Comparison of ENCODE assay signal across 27 mouse cellular contexts in genomic region chr11:104237958-104238747, GRCm38 (mm10). TPM values are rescaled to one million over a fixed set of nuclear protein-coding genes. Genes with fewer than 3 reads are reported as not detected.
DNase-seq lines count a peak whose midpoint lies in the region; ATAC-seq and TF ChIP-seq lines count a peak whose summit lies in the region.
"Had no signal": no experiment of that assay in that cellular context is flagged by ENCODE, and none has a peak within 500 bp of the region (broad histone marks: within the 10 kb centered on the region; RNA-seq: fewer than 3 reads in every experiment).

No protein-coding gene starts in this region.

- H3K9ac ChIP-seq in heart, postnatal 0 days (replicated peaks; ENCODE audit: low read depth, low read length), result no peak overlapping the region
- no peak overlapping the region for H3K9ac ChIP-seq in neural tube, embryonic 15.5 days (replicated peaks)
- H3K9ac ChIP-seq: forebrain, embryonic 13.5 days; heart, embryonic 15.5 days; limb, embryonic 13.5 days; liver, embryonic 13.5 days; midbrain, embryonic 15.5 days; stomach, embryonic 15.5 days had no signal

- no peak for TF ChIP-seq EP300 in heart, postnatal 0 days (IDR thresholded peaks at IDR 0.05; ENCODE audit: low read depth)

- no peaks in the 10 kb centered on the region for H3K9me3 ChIP-seq in heart, postnatal 0 days (replicated peaks; ENCODE audit: control insufficient read depth, low read length)
- H3K9me3 ChIP-seq in neural tube, embryonic 15.5 days (replicated peaks), result no peaks in the 10 kb centered on the region
- H3K9me3 ChIP-seq: forebrain, embryonic 13.5 days; heart, embryonic 15.5 days; limb, embryonic 13.5 days; liver, embryonic 13.5 days; midbrain, embryonic 15.5 days; stomach, embryonic 15.5 days had no signal

- intact Hi-C loops in heart, postnatal 25 days (cut with DNase I), result no loop called here
- intact Hi-C loops in left cerebral cortex, adult 2 months (cut with DNase I), result loop anchor here (10.0 kb wide), 1 partner anchor 207 kb away; no protein-coding TSS in a partner anchor
- intact Hi-C loops in left cerebral cortex, postnatal 14 days (cut with DNase I), result loop anchor here (10.0 kb wide), 1 partner anchor 207 kb away; no protein-coding TSS in a partner anchor

- H3K27ac ChIP-seq in heart, postnatal 0 days (ENCODE audit: low read depth), result no peak overlapping the region
- peak overlapping the region; percentile 69; the same call in 1 of the 2 replicates for H3K27ac ChIP-seq in left cerebral cortex, adult 2 months
- no peak overlapping the region for H3K27ac ChIP-seq in neural tube, embryonic 15.5 days (replicated peaks)
- H3K27ac ChIP-seq: heart, embryonic 15.5 days; limb, embryonic 13.5 days; liver, embryonic 13.5 days; midbrain, embryonic 15.5 days; stomach, embryonic 15.5 days had no signal

- 60% methylated on average over 13 of the region's 13 CpGs for WGBS in heart, postnatal 0 days
- 62% methylated on average over 12 of the region's 13 CpGs for WGBS in neural tube, embryonic 15.5 days

- H3K4me2 ChIP-seq in heart, postnatal 0 days (ENCODE audit: low read depth, low read length), result no peak overlapping the region
- peak overlapping the region; percentile 79; the same call in 1 of the 2 replicates for H3K4me2 ChIP-seq in neural tube, embryonic 15.5 days
- H3K4me2 ChIP-seq: forebrain, embryonic 13.5 days; heart, embryonic 15.5 days; limb, embryonic 13.5 days; liver, embryonic 13.5 days; stomach, embryonic 15.5 days had no signal

- peaks cover 8% of the 10 kb centered on the region for H3K4me1 ChIP-seq in heart, postnatal 0 days (ENCODE audit: control insufficient read depth, insufficient read depth)
- H3K4me1 ChIP-seq in neural tube, embryonic 15.5 days, result peaks cover 51% of the 10 kb centered on the region
- H3K4me1 ChIP-seq: liver, embryonic 13.5 days; stomach, embryonic 15.5 days had no signal

- H3K27me3 ChIP-seq in heart, postnatal 0 days (ENCODE audit: control insufficient read depth, insufficient read depth, low read length), result peaks cover 32% of the 10 kb centered on the region
- no peaks in the 10 kb centered on the region for H3K27me3 ChIP-seq in neural tube, embryonic 15.5 days (replicated peaks)
- H3K27me3 ChIP-seq: midbrain, embryonic 15.5 days had no signal

- no peak for TF ChIP-seq CTCF in heart, postnatal 0 days (IDR thresholded peaks at IDR 0.05; ENCODE audit: low read depth)
- no peak for TF ChIP-seq CTCF in left cerebral cortex, adult 2 months (IDR thresholded peaks at IDR 0.05)

- 0 out of 2 replicates have a peak, but pooled peaks have one; percentile 41 for ATAC-seq in heart, postnatal 0 days (ENCODE audit: insufficient read depth, low read depth)
- no peak for ATAC-seq in neural tube, embryonic 15.5 days (ENCODE audit: low FRiP score)
- ATAC-seq: forebrain, embryonic 13.5 days; midbrain, embryonic 15.5 days had no signal

- H3K4me3 ChIP-seq in heart, postnatal 0 days (ENCODE audit: low read depth, low read length), result no peak overlapping the region
- no peak overlapping the region for H3K4me3 ChIP-seq in left cerebral cortex, adult 2 months
- H3K4me3 ChIP-seq in neural tube, embryonic 15.5 days (replicated peaks), result no peak overlapping the region
- H3K4me3 ChIP-seq: forebrain, embryonic 13.5 days; heart, embryonic 15.5 days; limb, embryonic 13.5 days; liver, embryonic 13.5 days; midbrain, embryonic 15.5 days; myocyte; stomach, embryonic 15.5 days had no signal

- DNase-seq in adrenal gland, postnatal 14 days, result peak; percentile 21
- no peak for DNase-seq in adrenal gland, adult 8-10 months
- no peak for DNase-seq in heart, postnatal 0 days (ENCODE audit: low spot score)
- no peak for DNase-seq in heart, postnatal 25 days (ENCODE audit: low spot score)
- no peak for DNase-seq in left cerebral cortex, adult 2 months (ENCODE audit: extremely low spot score in 1 of 2, low spot score in 2 of 2)
- no peak for DNase-seq in left cerebral cortex, postnatal 14 days (ENCODE audit: low spot score in 2 of 2)
- DNase-seq in neural tube, embryonic 10.5 days (ENCODE audit: extremely low spot score, low spot score), result no peak
- DNase-seq: liver, embryonic 13.5 days; thymus, postnatal 25 days had no signal

- H3K36me3 ChIP-seq in heart, postnatal 0 days (replicated peaks; ENCODE audit: control insufficient read depth, insufficient read depth, low read length), result no peaks in the 10 kb centered on the region
- H3K36me3 ChIP-seq in neural tube, embryonic 15.5 days, result no peaks in the 10 kb centered on the region
- H3K36me3 ChIP-seq: heart, embryonic 15.5 days; limb, embryonic 13.5 days; liver, embryonic 13.5 days; midbrain, embryonic 15.5 days; stomach, embryonic 15.5 days had no signal

RNA-seq across cellular contexts. Expression of gene Mapt, which starts 7.0 kb away (rescaled TPM):
- 72.8 and 74.8 TPM in 2 replicates for total RNA-seq in adrenal gland, postnatal 14 days (2021)
- 100 to 1,000 TPM; 154 to 281 (median 182) TPM for total RNA-seq in adrenal gland, adult 8-10 months (2022)
- 0.23 and 0.31 TPM in 2 replicates for total RNA-seq in heart, postnatal 0 days (2014; rRNA removed; ENCODE audit: low replicate concordance)
- 0.34 and 0.63 TPM in 2 replicates for polyA plus RNA-seq in heart, postnatal 0 days (2015; fragmentation: Nextera tagmentation; extraction: Ambion mirVana)
- total RNA-seq in heart, postnatal 25 days (2021), result 10 to 100 TPM; 67.0 to 70.7 TPM
- total RNA-seq in left cerebral cortex, adult 2 months (2021), result 100 to 1,000 TPM; 353 to 364 TPM
- 100 to 1,000 TPM; 324 to 330 TPM for total RNA-seq in left cerebral cortex, postnatal 14 days (2021)
- 880 and 1,075 TPM in 2 replicates for polyA plus RNA-seq in neural tube, embryonic 15.5 days (2015; fragmentation: Nextera tagmentation; extraction: Ambion mirVana)
- total RNA-seq: hematopoietic stem cell, adult 5-6 weeks had no signal

RNA-seq across cellular contexts. Expression of gene Sppl2c, which starts 52.0 kb away (rescaled TPM):
- total RNA-seq in adrenal gland, postnatal 14 days (2021), result not detected in 2 replicates
- total RNA-seq in adrenal gland, adult 8-10 months (2022), result not detected
- not detected in 2 replicates for total RNA-seq in heart, postnatal 0 days (2014; rRNA removed; ENCODE audit: low replicate concordance)
- polyA plus RNA-seq in heart, postnatal 0 days (2015; fragmentation: Nextera tagmentation; extraction: Ambion mirVana), result not detected in 2 replicates
- not detected for total RNA-seq in heart, postnatal 25 days (2021)
- total RNA-seq in left cerebral cortex, adult 2 months (2021), result not detected
- total RNA-seq in left cerebral cortex, postnatal 14 days (2021), result not detected
- not detected in 2 replicates for polyA plus RNA-seq in neural tube, embryonic 15.5 days (2015; fragmentation: Nextera tagmentation; extraction: Ambion mirVana)
- total RNA-seq: gastrocnemius, postnatal 10 days; heart, adult 18-20 months; hematopoietic stem cell, adult 5-6 weeks; layer of hippocampus, adult 8-10 months; layer of hippocampus, postnatal 36 days; left cerebral cortex, postnatal 25 days; megakaryocyte-erythroid progenitor cell, adult 5-6 weeks had no signal
- polyA plus RNA-seq: embryonic facial prominence, embryonic 14.5 days; forebrain, embryonic 13.5 days; frontal cortex, adult 2 months; heart, embryonic 15.5 days; limb, embryonic 13.5 days; liver, embryonic 13.5 days; lung, embryonic 16.5 days; midbrain, embryonic 15.5 days; myocyte; neural tube, embryonic 14.5 days; stomach, embryonic 15.5 days had no signal

Comparison
In these comparisons a context has a peak if more than half of its experiments do, and no peak if none do; other contexts are left out.
1. RNA of gene Mapt, which starts 7.0 kb away (total RNA-seq): 353 to 364 TPM in left cerebral cortex, adult 2 months, 324 to 330 TPM in left cerebral cortex, postnatal 14 days, 154 to 281 TPM in adrenal gland, adult 8-10 months, 72.8 to 74.8 TPM in adrenal gland, postnatal 14 days and 67.0 to 70.7 TPM in heart, postnatal 25 days; 0.23 to 0.31 TPM in heart, postnatal 0 days; every median in the first group is over 10 times any median in the second.